Mouse (Mus musculus) thymus, adult 2 months (tissue): ENCODE measurements around the gene Ccp110.

Source experiments
- CTCF ChIP-seq: fragments of 200-500 bp; IDR thresholded peaks from 2 replicates; pipeline ENCODE4 v1.5.1; 2012; ENCODE audit warnings: mild to moderate bottlenecking, control low read depth, low read length, moderate library complexity, borderline replicate concordance; ENCODE audit not compliant: control insufficient read depth, poor library complexity, insufficient read depth; ENCODE audit errors: extremely low read depth
- POLR2A ChIP-seq: fragments of 200-500 bp; IDR thresholded peaks from 2 replicates; pipeline ENCODE4 v1.6.1; 2012; ENCODE audit warnings: mild to moderate bottlenecking, low read length, control low read depth, moderate library complexity; ENCODE audit not compliant: control insufficient read depth, poor library complexity, insufficient read depth; ENCODE audit errors: extremely low read depth

DNA sequence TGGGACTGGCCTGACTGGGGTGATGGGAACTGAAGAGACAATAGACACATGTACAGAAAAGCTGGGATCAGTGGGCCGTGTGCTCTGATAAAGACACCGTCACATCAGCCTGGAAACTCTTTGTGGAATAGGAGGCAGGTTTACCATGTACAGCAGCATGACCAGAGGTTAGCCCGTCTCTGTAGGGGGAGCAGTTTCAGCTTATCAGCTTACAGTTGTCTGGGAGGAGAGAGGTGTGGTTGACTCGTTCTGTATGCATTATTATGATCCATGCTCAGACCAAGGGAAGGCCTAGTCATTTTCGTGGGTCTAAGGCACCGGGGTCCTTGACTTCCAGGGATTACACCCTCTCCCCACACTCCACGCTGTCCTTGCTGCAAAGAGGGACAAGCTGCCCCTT is 39.3 kb downstream of the Ccp110 start:
- TF ChIP-seq CTCF (no peak), POLR2A (no peak)
